Mouse (Mus musculus): Measurements from ENCODE around the gene Nhs. TPM values are rescaled to one million over a fixed set of nuclear protein-coding genes. Genes with fewer than 3 reads are reported as not detected.

The Nhs gene
- polyA plus RNA-seq (2015; fragmentation: Nextera tagmentation; extraction: Ambion mirVana), result 4.5 and 4.6 TPM in 2 replicates

GRCm38 (mm10) chrX:162159637-162160611, at the start of gene Nhs:
Gene Nhs (minus strand): TSS chrX:162159730.
- Histone ChIP-seq H3K9ac (replicated peaks) (peak within 1 kb of the TSS; percentile 67), H3K4me2 (peak within 1 kb of the TSS; percentile 65), H3K9me3 (replicated peaks) (no peaks in the 10 kb centered on the region), H3K36me3 (no peaks in the 10 kb centered on the region), H3K4me3 (replicated peaks) (peak within 1 kb of the TSS; percentile 49), H3K4me1 (peaks cover 13% of the 10 kb centered on the region), H3K27ac (replicated peaks) (peak within 1 kb of the TSS; percentile 77), H3K27me3 (replicated peaks) (peaks cover 22% of the 10 kb centered on the region; the same call in 1 of the 2 replicates)
- 19% methylated on average over 48 of the region's 61 CpGs for WGBS
- peak; percentile 86 for ATAC-seq (ENCODE audit: low FRiP score)

- Histone ChIP-seq H3K27me3 (replicated peaks) (peaks cover 5% of the 10 kb centered on the region; the same call in 1 of the 2 replicates), H3K9ac (replicated peaks) (no peak overlapping the region), H3K9me3 (replicated peaks) (no peaks in the 10 kb centered on the region), H3K4me2 (no peak overlapping the region), H3K4me3 (replicated peaks) (no peak overlapping the region), H3K4me1 (no peaks in the 10 kb centered on the region), H3K27ac (replicated peaks) (no peak overlapping the region), H3K36me3 (no peaks in the 10 kb centered on the region)
- 88% methylated on average over 2 of the region's 2 CpGs for WGBS
- ATAC-seq (ENCODE audit: low FRiP score), result no peak
These were observed 46.9 kb upstream of the Nhs start for GRCm38 (mm10) chrX:162206350-162206884.

GRCm38 (mm10) chrX:162158743-162159636, 540 bp downstream of the Nhs start:
- H3K4me2 ChIP-seq, result peak overlapping the region; percentile 65
- 23% methylated on average over 59 of the region's 80 CpGs for WGBS
- peaks cover 28% of the 10 kb centered on the region; the same call in 1 of the 2 replicates for H3K27me3 ChIP-seq (replicated peaks)
- no peaks in the 10 kb centered on the region for H3K36me3 ChIP-seq
- peak; percentile 68 for ATAC-seq (ENCODE audit: low FRiP score)
- peak overlapping the region; percentile 67 for H3K9ac ChIP-seq (replicated peaks)
- peaks cover 13% of the 10 kb centered on the region for H3K4me1 ChIP-seq
- peak overlapping the region; percentile 49 for H3K4me3 ChIP-seq (replicated peaks)
- H3K27ac ChIP-seq (replicated peaks), result peak overlapping the region; percentile 77
- H3K9me3 ChIP-seq (replicated peaks), result no peaks in the 10 kb centered on the region

- ATAC-seq (ENCODE audit: low FRiP score), result no peak
- Histone ChIP-seq H3K36me3 (no peaks in the 10 kb centered on the region), H3K27ac (replicated peaks) (peak overlapping the region; percentile 77; the same call in 1 of the 2 replicates), H3K4me3 (replicated peaks) (peak overlapping the region; percentile 49), H3K9me3 (replicated peaks) (no peaks in the 10 kb centered on the region), H3K4me1 (peaks cover 13% of the 10 kb centered on the region), H3K4me2 (peak overlapping the region; percentile 65), H3K27me3 (replicated peaks) (peaks cover 28% of the 10 kb centered on the region; the same call in 1 of the 2 replicates), H3K9ac (replicated peaks) (peak overlapping the region; percentile 67)
- 54% methylated on average over 5 of the region's 5 CpGs for WGBS
These were observed 1.4 kb downstream of the Nhs start for GRCm38 (mm10) chrX:162158142-162158541.

GRCm38 (mm10) chrX:162137807-162138206, 21.7 kb downstream of the Nhs start:
- H3K36me3 ChIP-seq, result no peaks in the 10 kb centered on the region
- no peaks in the 10 kb centered on the region for H3K4me1 ChIP-seq
- peaks cover 15% of the 10 kb centered on the region; the same call in 1 of the 2 replicates for H3K27me3 ChIP-seq (replicated peaks)
- no peak for ATAC-seq (ENCODE audit: low FRiP score)
- no peak overlapping the region for H3K9ac ChIP-seq (replicated peaks)
- no peak overlapping the region for H3K4me2 ChIP-seq
- H3K4me3 ChIP-seq (replicated peaks), result no peak overlapping the region
- no peaks in the 10 kb centered on the region for H3K9me3 ChIP-seq (replicated peaks)
- H3K27ac ChIP-seq (replicated peaks), result no peak overlapping the region
- 51% methylated on average over 2 of the region's 2 CpGs for WGBS

GRCm38 (mm10) chrX:162113257-162113656, 46.3 kb downstream of the Nhs start:
- Histone ChIP-seq H3K4me1 (no peaks in the 10 kb centered on the region), H3K36me3 (no peaks in the 10 kb centered on the region), H3K4me2 (no peak overlapping the region), H3K9ac (replicated peaks) (no peak overlapping the region), H3K27me3 (replicated peaks) (peaks cover 25% of the 10 kb centered on the region; the same call in 1 of the 2 replicates), H3K4me3 (replicated peaks) (no peak overlapping the region), H3K9me3 (replicated peaks) (no peaks in the 10 kb centered on the region), H3K27ac (replicated peaks) (no peak overlapping the region)
- ATAC-seq (ENCODE audit: low FRiP score), result no peak
- WGBS, result 65% methylated on average over 5 of the region's 5 CpGs

- WGBS, result 81% methylated on average over 3 of the region's 3 CpGs
- Histone ChIP-seq H3K9me3 (replicated peaks) (no peaks in the 10 kb centered on the region), H3K9ac (replicated peaks) (no peak overlapping the region), H3K27me3 (replicated peaks) (peaks cover 38% of the 10 kb centered on the region), H3K4me3 (replicated peaks) (no peak overlapping the region), H3K4me2 (no peak overlapping the region), H3K36me3 (no peaks in the 10 kb centered on the region), H3K4me1 (no peaks in the 10 kb centered on the region), H3K27ac (replicated peaks) (no peak overlapping the region)
- no peak for ATAC-seq (ENCODE audit: low FRiP score)
These were observed 56.6 kb downstream of the Nhs start for GRCm38 (mm10) chrX:162102802-162103434.

GRCm38 (mm10) chrX:162098364-162098763, 61.2 kb downstream of the Nhs start:
- H3K27ac ChIP-seq (replicated peaks), result no peak overlapping the region

GRCm38 (mm10) chrX:162087291-162087690, 72.2 kb downstream of the Nhs start:
- Histone ChIP-seq H3K27me3 (replicated peaks) (peaks cover 38% of the 10 kb centered on the region; the same call in 1 of the 2 replicates), H3K4me3 (replicated peaks) (no peak overlapping the region), H3K36me3 (no peaks in the 10 kb centered on the region), H3K4me2 (no peak overlapping the region), H3K4me1 (no peaks in the 10 kb centered on the region), H3K9ac (replicated peaks) (no peak overlapping the region), H3K27ac (replicated peaks) (no peak overlapping the region), H3K9me3 (replicated peaks) (no peaks in the 10 kb centered on the region)
- ATAC-seq (ENCODE audit: low FRiP score), result peak; percentile 75; the same call in 1 of the 2 replicates
- 52% methylated on average over 4 of the region's 4 CpGs for WGBS

More at GRCm38 (mm10) chrX:162098364-162098763, 61.2 kb downstream of the Nhs start:
- no peak overlapping the region for H3K4me3 ChIP-seq (replicated peaks)
- H3K36me3 ChIP-seq, result no peaks in the 10 kb centered on the region
- no peak for ATAC-seq (ENCODE audit: low FRiP score)
- H3K9ac ChIP-seq (replicated peaks), result no peak overlapping the region
- H3K4me2 ChIP-seq, result no peak overlapping the region
- 52% methylated on average over 4 of the region's 4 CpGs for WGBS
- H3K4me1 ChIP-seq, result no peaks in the 10 kb centered on the region
- no peaks in the 10 kb centered on the region for H3K9me3 ChIP-seq (replicated peaks)
- H3K27me3 ChIP-seq (replicated peaks), result peaks cover 29% of the 10 kb centered on the region

- Histone ChIP-seq H3K36me3 (no peaks in the 10 kb centered on the region), H3K9ac (replicated peaks) (no peak overlapping the region), H3K9me3 (replicated peaks) (no peaks in the 10 kb centered on the region), H3K27me3 (replicated peaks) (peaks cover 42% of the 10 kb centered on the region; the same call in 1 of the 2 replicates), H3K4me2 (no peak overlapping the region), H3K4me3 (replicated peaks) (no peak overlapping the region), H3K4me1 (no peaks in the 10 kb centered on the region), H3K27ac (replicated peaks) (no peak overlapping the region)
- ATAC-seq (ENCODE audit: low FRiP score), result no peak
- WGBS, result 53% methylated on average over 1 of the region's 1 CpGs
These were observed 73.7 kb downstream of the Nhs start for GRCm38 (mm10) chrX:162085897-162086200.
